Mouse (Mus musculus) monocyte, adult 2 months (primary cell): Measurements from ENCODE around the gene Pdgfb.
A peak's percentile ranks its signal among the peaks of the same experiment; 100 is the strongest.

Source experiments
- DNase-seq, 2 experiments: peaks; one replicate each; pipeline ENCODE4 v3.0.0; 2022; ENCODE audit warnings: low spot score in 2 of 2, low read depth in 1 of 2

Pdgfb gene

GRCm38 (mm10) chr15:80034913-80035312, 20.1 kb upstream of the Pdgfb start:
- peak; percentile 22 to 54 for DNase-seq

DNA sequence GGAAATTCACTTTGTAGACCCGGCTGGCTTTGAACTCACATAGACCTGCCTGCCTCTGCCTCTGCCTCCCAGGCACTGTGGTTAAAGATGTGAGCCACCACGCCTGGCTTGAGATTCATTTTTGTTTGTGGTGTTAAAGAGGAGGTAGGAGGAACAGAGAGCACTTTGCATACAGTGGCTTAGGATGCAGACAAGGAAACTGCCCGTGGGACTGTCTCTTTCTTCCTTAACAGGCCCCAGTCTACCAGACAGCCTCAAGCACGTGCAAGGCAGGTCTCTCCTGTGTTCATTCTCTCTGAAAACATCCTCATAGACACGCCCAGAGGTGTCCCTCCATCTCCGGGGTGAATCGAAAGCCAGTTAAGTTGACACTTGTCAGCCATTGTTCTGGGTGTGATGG, 19.6 kb upstream of the Pdgfb start:
- no peak for DNase-seq

GRCm38 (mm10) chr15:80031133-80031532, 16.4 kb upstream of the Pdgfb start:
- DNase-seq: no peak

DNA sequence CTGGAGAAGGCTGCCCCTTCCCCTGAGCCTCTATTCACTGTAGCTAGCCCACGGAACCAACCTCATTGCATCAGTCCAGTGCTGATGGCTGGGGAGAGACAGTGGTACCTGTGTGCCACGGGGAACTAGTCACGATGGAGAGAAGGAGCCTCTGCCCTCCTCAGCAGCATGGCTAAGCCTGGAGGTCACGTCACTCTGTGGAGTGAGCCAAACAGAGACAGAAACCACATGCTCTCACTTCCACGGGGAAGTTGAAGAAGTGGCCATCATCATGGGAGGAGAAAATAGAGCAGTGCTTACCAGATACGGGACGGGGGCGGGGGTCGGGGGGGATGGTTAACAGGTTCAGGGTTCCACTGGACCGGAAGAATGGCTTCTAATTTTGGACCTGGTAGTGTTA, 15.6 kb upstream of the Pdgfb start:
- no peak for DNase-seq

DNA sequence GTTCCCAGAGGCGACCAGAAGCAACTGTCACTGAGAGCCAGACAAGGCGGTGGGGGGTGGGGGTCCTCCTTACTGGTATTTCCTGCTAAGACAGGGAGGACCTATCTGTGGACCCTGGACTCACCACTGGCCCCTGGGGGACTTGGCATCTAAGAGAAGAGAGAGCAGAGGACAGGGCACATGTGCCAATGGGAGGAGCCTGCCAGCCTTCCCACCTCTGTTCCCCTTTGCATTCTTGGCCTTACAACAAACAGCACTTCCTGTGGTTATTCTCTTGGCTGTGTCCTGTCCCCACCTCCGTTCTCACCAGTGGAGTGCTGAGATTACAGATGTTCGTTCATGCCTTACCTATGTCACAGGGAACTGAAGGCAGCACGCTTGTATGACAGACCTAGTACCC, 14.1 kb upstream of the Pdgfb start:
- DNase-seq: no peak

DNA sequence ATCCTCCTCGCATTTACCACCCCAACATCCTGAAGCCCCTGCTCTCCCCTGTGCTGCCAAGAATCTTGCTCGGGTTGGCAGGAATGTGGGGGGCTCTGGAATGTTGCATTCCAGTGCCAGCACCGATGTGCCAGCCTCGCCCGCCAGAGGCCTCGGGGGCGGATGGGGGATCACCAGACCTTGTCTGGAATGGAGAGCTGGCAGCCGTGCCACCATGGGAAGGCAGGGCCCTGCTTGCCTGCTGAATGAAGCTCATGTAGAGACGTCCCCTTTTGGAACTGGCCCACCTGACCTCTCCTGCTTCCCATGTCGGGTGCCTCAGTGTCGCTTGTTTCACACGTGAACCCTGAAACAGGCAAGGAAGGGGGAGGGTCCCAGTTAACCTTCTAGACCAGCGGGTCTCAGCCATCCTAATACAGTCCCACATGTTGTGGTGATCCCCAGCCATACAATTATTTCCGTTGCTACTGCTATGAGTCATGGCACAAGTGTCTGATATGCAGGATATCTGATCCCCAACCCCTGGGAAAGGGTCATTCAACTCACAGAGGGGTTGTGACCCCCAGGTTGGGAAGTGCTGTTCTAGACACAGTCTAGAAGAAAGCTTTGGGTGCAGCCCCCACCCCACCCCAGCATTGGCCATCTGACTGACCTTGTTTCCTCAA, 12.0 kb upstream of the Pdgfb start:
- no peak for DNase-seq

- DNase-seq: no peak
Observed at GRCm38 (mm10) chr15:80026061-80026460, 11.3 kb upstream of the Pdgfb start.

DNA sequence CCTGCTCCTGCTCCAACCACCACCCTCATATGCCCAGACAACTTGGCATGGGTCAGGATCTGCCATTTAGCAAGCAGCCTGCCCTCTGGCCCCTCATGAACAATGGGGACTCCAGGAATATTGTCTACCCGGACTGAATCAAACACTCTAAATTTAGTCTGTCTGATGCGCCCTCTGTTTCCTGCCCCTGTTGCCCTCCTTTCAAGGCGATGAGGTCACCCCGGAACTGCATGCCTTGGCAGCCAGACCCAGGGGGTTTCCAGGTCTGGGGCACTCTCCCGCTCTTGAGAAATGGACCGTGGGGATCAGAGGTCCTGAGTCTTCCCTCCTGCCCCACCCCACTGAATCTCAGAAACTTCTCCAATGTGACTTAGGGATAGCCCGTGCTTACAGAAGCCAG, 10.8 kb upstream of the Pdgfb start:
- DNase-seq: no peak

DNA sequence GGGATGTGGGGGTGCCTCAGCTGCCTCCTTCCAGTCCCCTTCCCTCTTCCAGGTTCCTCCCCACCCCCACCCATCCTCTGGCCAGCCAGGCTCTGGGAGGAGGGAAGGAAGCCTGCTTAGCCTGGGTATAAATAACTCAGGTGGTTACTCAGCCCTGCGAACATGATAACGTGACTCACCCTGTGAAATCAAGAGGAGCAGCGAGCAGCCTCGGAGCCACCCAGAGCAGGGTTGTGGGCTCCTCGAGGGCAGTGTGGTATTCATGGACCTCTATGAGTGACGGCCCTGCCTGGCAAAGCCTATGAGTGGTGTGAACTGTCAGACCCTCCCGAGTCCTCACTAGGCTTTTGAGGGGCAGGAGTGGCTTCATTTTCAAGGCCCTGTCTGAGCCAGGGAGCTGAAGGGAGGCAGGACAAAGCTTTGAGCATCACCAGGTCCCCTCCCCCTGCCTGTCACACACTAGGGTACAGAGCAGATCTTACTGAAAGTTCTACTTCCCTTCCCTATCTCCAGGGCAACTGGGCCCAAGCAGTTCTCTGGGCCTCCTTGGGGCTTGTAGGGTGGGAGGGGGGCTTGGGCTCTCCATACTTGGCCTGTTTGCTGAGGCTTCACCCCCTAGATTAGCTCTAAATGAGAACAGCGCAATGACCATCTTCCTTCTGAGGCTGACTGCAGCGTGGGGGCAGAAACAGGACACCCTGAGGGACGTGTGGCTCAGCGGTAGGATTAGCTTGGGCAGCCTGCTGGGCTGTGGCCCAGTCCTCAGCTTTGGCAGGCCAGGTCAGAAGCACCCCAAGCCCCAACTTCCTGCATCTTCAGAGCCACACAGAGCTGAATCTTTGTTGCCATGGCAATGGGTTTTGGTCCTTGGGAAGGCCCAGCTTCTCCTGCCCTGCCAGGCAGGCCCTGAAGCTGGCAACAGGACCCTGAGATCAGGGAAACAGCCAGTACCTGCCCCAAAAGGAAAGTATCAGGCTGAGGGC, 9.8 kb upstream of the Pdgfb start:
- no peak for DNase-seq

DNA sequence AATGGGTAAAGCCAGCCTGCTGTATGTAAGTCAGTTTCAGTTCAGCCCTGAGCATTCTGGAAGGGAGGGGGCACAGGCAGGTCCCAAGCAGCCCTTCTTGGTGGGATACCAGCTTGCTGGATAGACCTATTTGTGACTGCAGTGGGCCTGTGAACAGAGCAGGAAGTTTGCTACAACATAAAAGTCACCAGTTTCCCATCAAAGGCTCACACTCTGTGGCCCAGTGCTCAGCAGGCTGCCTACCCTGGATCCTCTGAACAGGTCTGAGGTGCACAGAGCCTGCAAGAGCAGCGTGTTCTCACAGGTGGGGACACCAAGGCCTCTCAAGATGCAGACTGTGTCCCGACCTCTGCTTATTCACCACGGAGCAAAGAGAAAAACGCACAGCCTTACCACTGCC, 5.7 kb upstream of the Pdgfb start:
- no peak for DNase-seq

DNA sequence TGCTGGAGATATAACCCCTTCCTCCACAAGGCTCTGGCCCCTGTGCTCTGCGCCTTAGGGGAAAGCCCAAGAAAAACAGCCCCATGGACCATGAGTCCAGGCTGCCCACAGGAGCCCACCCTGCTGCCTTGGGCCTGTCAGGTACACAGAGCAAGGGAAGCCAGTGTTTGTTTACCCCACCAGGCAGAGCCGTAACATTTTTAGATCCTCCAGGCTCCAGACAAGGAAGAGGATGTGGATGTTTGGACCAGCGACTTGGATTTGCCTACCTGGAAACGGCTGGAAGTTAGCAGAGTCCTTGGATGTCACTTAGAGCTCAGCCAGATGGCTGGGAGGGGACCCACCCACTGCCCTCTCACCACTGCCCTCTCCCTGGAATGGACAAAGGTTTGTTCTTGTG, 4.8 kb upstream of the Pdgfb start:
- no peak for DNase-seq

GRCm38 (mm10) chr15:80019220-80019619, 4.4 kb upstream of the Pdgfb start:
- DNase-seq: no peak

- DNase-seq: no peak
Observed at GRCm38 (mm10) chr15:80016563-80017301, 2.0 kb upstream of the Pdgfb start.

GRCm38 (mm10) chr15:80015211-80015952, 605 bp upstream of the Pdgfb start:
- no peak for DNase-seq

DNA sequence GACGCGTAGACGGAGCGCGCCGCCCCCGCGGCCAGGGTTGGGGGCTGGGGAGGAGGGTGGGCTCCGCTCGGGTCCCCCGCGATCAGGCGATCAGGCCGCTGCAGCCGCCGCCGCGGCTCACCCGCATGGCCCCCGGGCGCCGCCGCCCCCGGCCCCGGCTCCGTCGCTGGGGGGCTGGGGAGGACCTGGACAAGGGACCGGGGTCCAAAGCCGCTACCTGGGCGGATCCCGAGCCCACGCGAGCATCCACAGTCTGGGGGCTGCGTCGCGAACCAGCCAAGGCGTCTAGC, 801 bp downstream of the Pdgfb start:
- no peak for DNase-seq

DNA sequence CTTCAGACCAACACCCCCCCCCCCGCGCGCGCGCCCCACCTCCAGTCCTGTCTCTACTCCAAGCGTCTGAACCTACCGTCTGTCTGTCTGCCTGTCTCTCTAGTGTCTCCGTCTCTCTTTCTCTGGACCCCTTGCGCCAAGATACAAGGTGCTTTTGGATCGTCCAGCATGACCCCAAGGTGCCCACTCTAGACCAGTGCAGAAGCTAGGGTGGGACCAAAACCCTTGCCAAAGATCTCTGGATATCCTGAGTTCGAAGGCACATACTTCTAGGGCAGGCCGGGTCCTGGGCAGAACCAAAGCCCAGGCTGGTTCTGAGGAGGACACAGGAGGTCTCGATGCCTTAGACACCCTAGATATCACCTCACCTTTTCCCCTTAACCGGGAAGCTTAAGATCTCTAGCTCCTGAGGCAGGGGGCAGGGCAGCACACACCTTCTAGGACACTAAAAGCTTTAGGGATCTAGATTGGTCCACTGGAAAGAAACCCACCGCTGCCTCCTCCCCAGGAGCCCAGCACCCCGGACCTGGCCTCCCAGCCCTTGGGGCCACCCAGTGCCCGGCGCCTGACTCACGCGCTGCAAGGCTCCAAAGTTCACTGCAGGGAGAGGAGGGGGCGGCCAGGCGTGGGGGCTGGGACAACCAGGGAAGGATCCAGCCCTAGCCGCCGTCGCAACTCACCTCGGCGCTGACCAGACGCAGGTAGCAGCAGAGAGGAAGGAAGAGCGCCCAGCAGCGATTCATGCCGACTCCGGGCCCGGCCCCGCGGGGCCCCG, 1.3 kb downstream of the Pdgfb start:
- DNase-seq: no peak

GRCm38 (mm10) chr15:80012527-80013201, 2.1 kb downstream of the Pdgfb start:
- DNase-seq: no peak

DNA sequence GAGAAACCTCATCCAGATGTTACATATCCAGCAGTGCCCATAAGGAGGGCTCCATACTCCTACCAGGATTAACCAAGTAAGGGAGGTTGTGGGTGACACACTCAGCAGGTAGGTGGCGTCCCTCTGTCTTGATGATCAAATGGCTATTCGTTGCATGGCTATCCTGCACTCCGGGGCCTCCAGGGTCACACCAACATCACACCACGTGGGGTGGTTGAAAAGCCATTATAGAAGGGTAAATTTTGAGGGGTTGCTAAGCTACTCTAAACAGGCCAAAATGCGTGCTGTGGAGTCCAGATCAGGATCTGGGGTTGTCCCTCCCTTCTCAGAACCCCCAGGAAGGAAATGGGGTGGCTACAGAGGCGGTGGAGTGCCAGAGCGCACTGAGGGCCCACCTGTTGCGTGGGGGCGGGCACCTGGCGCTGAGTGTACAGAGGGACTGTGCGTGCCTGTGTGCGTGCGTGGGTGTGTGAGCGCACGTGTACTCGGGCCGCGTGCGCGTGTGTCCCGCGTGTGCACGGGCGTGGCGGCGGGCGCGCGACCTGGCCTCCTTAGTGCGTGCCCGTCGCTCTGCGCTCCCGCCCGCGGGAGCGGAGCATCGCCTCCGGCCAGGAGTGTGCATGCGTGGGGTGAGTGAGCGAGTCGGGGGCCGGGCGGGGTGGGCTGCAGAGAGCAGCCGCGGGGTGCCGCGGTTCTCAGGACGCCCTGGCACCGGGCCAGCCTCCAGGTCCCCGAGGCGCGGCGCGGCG, 2.8 kb downstream of the Pdgfb start:
- DNase-seq: no peak

GRCm38 (mm10) chr15:80011194-80011593, 3.6 kb downstream of the Pdgfb start:
- no peak for DNase-seq
